Mouse (Mus musculus): Measurements from ENCODE around the gene Arl13b. TPM values are rescaled to one million over a fixed set of nuclear protein-coding genes. Genes with fewer than 3 reads are reported as not detected.

Arl13b gene
- polyA plus RNA-seq, 1 experiment from 2014 or later: 19.6 TPM

- WGBS: 92% methylated on average over 1 of the region's 1 CpGs
- peaks cover 5% of the 10 kb centered on the region for H3K36me3 ChIP-seq (replicated peaks)
- DNase-seq (ENCODE audit: low spot score): no peak
- H3K4me3 ChIP-seq: no peak overlapping the region
- H3K27me3 ChIP-seq (replicated peaks; ENCODE audit: low read depth, poor library complexity, severe bottlenecking): no peaks in the 10 kb centered on the region
- no peaks in the 10 kb centered on the region for H3K4me1 ChIP-seq
- H3K27ac ChIP-seq (replicated peaks): no peak overlapping the region
- 0 out of 2 replicates have a peak, but pooled peaks cover 5% of the 10 kb centered on the region for H3K9me3 ChIP-seq
Observed at GRCm38 (mm10) chr16:62753597-62753996, 93.2 kb downstream of the Arl13b start.

- DNase-seq (ENCODE audit: low spot score): no peak
Observed at GRCm38 (mm10) chr16:62753079-62753478, 93.8 kb downstream of the Arl13b start.

GRCm38 (mm10) chr16:62745875-62746274 lies 101.0 kb downstream of the Arl13b start:
- 83% methylated on average over 2 of the region's 2 CpGs for WGBS
- no peaks in the 10 kb centered on the region for H3K27me3 ChIP-seq (replicated peaks; ENCODE audit: low read depth, poor library complexity, severe bottlenecking)

More at GRCm38 (mm10) chr16:62753079-62753478, 93.8 kb downstream of the Arl13b start:
- Histone ChIP-seq H3K27ac (replicated peaks) (no peak overlapping the region), H3K4me1 (no peaks in the 10 kb centered on the region), H3K36me3 (replicated peaks) (no peaks in the 10 kb centered on the region; the same call in 1 of the 2 replicates), H3K27me3 (replicated peaks; ENCODE audit: low read depth, poor library complexity, severe bottlenecking) (no peaks in the 10 kb centered on the region), H3K9me3 (no peaks in the 10 kb centered on the region), H3K4me3 (no peak overlapping the region)
- WGBS: 89% methylated on average over 4 of the region's 4 CpGs

More at GRCm38 (mm10) chr16:62745875-62746274, 101.0 kb downstream of the Arl13b start:
- no peaks in the 10 kb centered on the region for H3K9me3 ChIP-seq
- H3K4me1 ChIP-seq: no peaks in the 10 kb centered on the region
- no peak for DNase-seq (ENCODE audit: low spot score)
- no peaks in the 10 kb centered on the region for H3K36me3 ChIP-seq (replicated peaks)
- H3K4me3 ChIP-seq: no peak overlapping the region
- no peak overlapping the region for H3K27ac ChIP-seq (replicated peaks)

Small RNA genes within 50 kb of the gene (microRNA-seq; reads per million reads assigned to microRNA genes)
- not detected for gene Gm25986

Other genes starting within 250 kb of the Arl13b start
- gene Nsun3, start 60.2 kb downstream of the Arl13b start, polyA plus RNA-seq (2016; fragmentation: Nextera tagmentation; extraction: Ambion mirVana): 6.1 and 7.4 TPM in 2 replicates
- gene Stx19, start 32.4 kb downstream of the Arl13b start, polyA plus RNA-seq (2016; fragmentation: Nextera tagmentation; extraction: Ambion mirVana): 0.36 TPM in 2 replicates
- gene Pros1, start 7.3 kb upstream of the Arl13b start, polyA plus RNA-seq (2016; fragmentation: Nextera tagmentation; extraction: Ambion mirVana): 16.9 and 18.0 TPM in 2 replicates